Mouse (Mus musculus) midbrain, embryonic 15.5 days (tissue): ENCODE data around the gene Spata19. TPM values are rescaled to one million over a fixed set of nuclear protein-coding genes. Genes with fewer than 3 reads are reported as not detected.

Experiments
- ATAC-seq: fragments of 200-750 bp; cut with Nextera tagmentation; replicated peaks from 2 replicates; pipeline ENCODE4 v1.8.0; 2017; ENCODE audit warnings: moderate TSS enrichment
- H3K27ac ChIP-seq: fragments of 300-500 bp; sonication (generic); 2 replicates; pipeline ENCODE4 v1.5.1; 2015; ENCODE audit warnings: mild to moderate bottlenecking, inconsistent platforms
- H3K27me3 ChIP-seq: fragments of 300-500 bp; sonication (generic); replicated peaks from 2 replicates; pipeline ENCODE4 v1.6.1; 2015; ENCODE audit warnings: inconsistent platforms
- H3K36me3 ChIP-seq: fragments of 300-500 bp; sonication (generic); replicated peaks from 2 replicates; pipeline ENCODE4 v1.6.1; 2015; ENCODE audit warnings: inconsistent platforms
- H3K4me1 ChIP-seq: fragments of 300-500 bp; sonication (generic); 2 replicates; pipeline ENCODE4 v1.6.1; 2015; ENCODE audit warnings: inconsistent platforms
- H3K4me2 ChIP-seq: fragments of 300-500 bp; sonication (generic); 2 replicates; pipeline ENCODE4 v1.6.1; 2015; ENCODE audit warnings: inconsistent platforms, mild to moderate bottlenecking, moderate library complexity
- H3K4me3 ChIP-seq: fragments of 300-500 bp; sonication (generic); 2 replicates; pipeline ENCODE4 v1.5.1; 2015; ENCODE audit warnings: mild to moderate bottlenecking, inconsistent platforms
- H3K9ac ChIP-seq: fragments of 300-500 bp; sonication (generic); 2 replicates; pipeline ENCODE4 v1.6.1; 2015; ENCODE audit warnings: mild to moderate bottlenecking, inconsistent platforms
- H3K9me3 ChIP-seq: fragments of 300-500 bp; sonication (generic); 2 replicates; pipeline ENCODE4 v1.6.1; 2016; ENCODE audit warnings: inconsistent platforms
- whole genome bisulfite sequencing: fragments of 180-500 bp; shearing (Covaris S2); methylation state at CpG from one replicate; pipeline ENCODE4 v1.1.7; 2015; ENCODE audit warnings: mixed read lengths; 5-methylcytosine and 5-hydroxymethylcytosine counted together
- polyA plus RNA-seq: library from polyadenylated mRNA; unstranded; fragments of >200 nt; fragmentation: Nextera tagmentation; extraction: Ambion mirVana; gene quantifications from 2 replicates; pipeline ENCODE4 v1.2.1, GENCODE M21; 2015

Spata19 gene
- 0.37 TPM in 1 of 2 replicates, not detected in the other for polyA plus RNA-seq

- H3K4me2 ChIP-seq: no peak within 1 kb of the TSS
- no peaks in the 10 kb centered on the region for H3K27me3 ChIP-seq
- H3K36me3 ChIP-seq: no peaks in the 10 kb centered on the region
- no peak for ATAC-seq
- H3K9me3 ChIP-seq: no peaks in the 10 kb centered on the region
- no peak within 1 kb of the TSS for H3K27ac ChIP-seq
- H3K4me1 ChIP-seq: no peaks in the 10 kb centered on the region
- no peak within 1 kb of the TSS for H3K9ac ChIP-seq
- no peak within 1 kb of the TSS for H3K4me3 ChIP-seq
- WGBS: 73% methylated on average over 3 of the region's 3 CpGs
Observed at GRCm38 (mm10) chr9:27396500-27396899, at the start of gene Spata19. Gene Spata19 (plus strand): TSS chr9:27396800.

GRCm38 (mm10) chr9:27353082-27353481 lies 43.5 kb upstream of the Spata19 start:
- H3K4me1 ChIP-seq: no peaks in the 10 kb centered on the region
- H3K9me3 ChIP-seq: no peaks in the 10 kb centered on the region
- ATAC-seq: no peak
- 90% methylated on average over 7 of the region's 7 CpGs for WGBS
- H3K4me2 ChIP-seq: no peak overlapping the region
- no peak overlapping the region for H3K4me3 ChIP-seq
- no peak overlapping the region for H3K9ac ChIP-seq
- H3K36me3 ChIP-seq: peaks cover 12% of the 10 kb centered on the region; the same call in 1 of the 2 replicates
- no peaks in the 10 kb centered on the region for H3K27me3 ChIP-seq
- no peak overlapping the region for H3K27ac ChIP-seq

- H3K27ac ChIP-seq: no peak overlapping the region
- ATAC-seq: no peak
- H3K27me3 ChIP-seq: no peaks in the 10 kb centered on the region
- H3K9ac ChIP-seq: no peak overlapping the region
- H3K4me1 ChIP-seq: no peaks in the 10 kb centered on the region
- H3K36me3 ChIP-seq: 0 out of 2 replicates have a peak, but pooled peaks cover 2% of the 10 kb centered on the region
- H3K4me2 ChIP-seq: no peak overlapping the region
- H3K4me3 ChIP-seq: no peak overlapping the region
- WGBS: 89% methylated on average over 6 of the region's 6 CpGs
- no peaks in the 10 kb centered on the region for H3K9me3 ChIP-seq
Observed at GRCm38 (mm10) chr9:27357893-27358292, 38.7 kb upstream of the Spata19 start.

- Histone ChIP-seq H3K27ac (no peak overlapping the region), H3K4me2 (no peak overlapping the region), H3K27me3 (no peaks in the 10 kb centered on the region), H3K4me1 (no peaks in the 10 kb centered on the region), H3K4me3 (no peak overlapping the region), H3K36me3 (no peaks in the 10 kb centered on the region), H3K9me3 (no peaks in the 10 kb centered on the region), H3K9ac (no peak overlapping the region)
- ATAC-seq: no peak
- WGBS: 70% methylated on average over 2 of the region's 2 CpGs
Observed at GRCm38 (mm10) chr9:27367231-27367630, 29.4 kb upstream of the Spata19 start.

- Histone ChIP-seq H3K9me3 (no peaks in the 10 kb centered on the region), H3K36me3 (no peaks in the 10 kb centered on the region), H3K4me3 (no peak overlapping the region), H3K27me3 (no peaks in the 10 kb centered on the region), H3K4me2 (no peak overlapping the region), H3K27ac (no peak overlapping the region), H3K4me1 (no peaks in the 10 kb centered on the region), H3K9ac (no peak overlapping the region)
- WGBS: 77% methylated on average over 2 of the region's 2 CpGs
- no peak for ATAC-seq
Observed at GRCm38 (mm10) chr9:27369108-27369507, 27.5 kb upstream of the Spata19 start.

GRCm38 (mm10) chr9:27375746-27376145 lies 20.9 kb upstream of the Spata19 start:
- H3K4me3 ChIP-seq: no peak overlapping the region
- H3K27me3 ChIP-seq: no peaks in the 10 kb centered on the region
- no peak for ATAC-seq
- no peak overlapping the region for H3K27ac ChIP-seq
- H3K4me1 ChIP-seq: no peaks in the 10 kb centered on the region
- no peaks in the 10 kb centered on the region for H3K36me3 ChIP-seq
- H3K4me2 ChIP-seq: no peak overlapping the region
- no peak overlapping the region for H3K9ac ChIP-seq
- 85% methylated on average over 1 of the region's 1 CpGs for WGBS
- no peaks in the 10 kb centered on the region for H3K9me3 ChIP-seq

GRCm38 (mm10) chr9:27386951-27387350 lies 9.6 kb upstream of the Spata19 start:
- 90% methylated on average over 3 of the region's 3 CpGs for WGBS
- Histone ChIP-seq H3K4me1 (no peaks in the 10 kb centered on the region), H3K4me3 (no peak overlapping the region), H3K9me3 (no peaks in the 10 kb centered on the region), H3K4me2 (no peak overlapping the region), H3K9ac (no peak overlapping the region), H3K27me3 (no peaks in the 10 kb centered on the region), H3K36me3 (no peaks in the 10 kb centered on the region), H3K27ac (no peak overlapping the region)
- ATAC-seq: no peak

GRCm38 (mm10) chr9:27401169-27401568 lies 4.6 kb downstream of the Spata19 start:
- Histone ChIP-seq H3K4me2 (no peak overlapping the region), H3K4me1 (no peaks in the 10 kb centered on the region), H3K9me3 (no peaks in the 10 kb centered on the region), H3K9ac (no peak overlapping the region), H3K27ac (no peak overlapping the region), H3K36me3 (no peaks in the 10 kb centered on the region), H3K4me3 (no peak overlapping the region), H3K27me3 (no peaks in the 10 kb centered on the region)
- WGBS: 87% methylated on average over 4 of the region's 4 CpGs
- ATAC-seq: no peak

- peaks cover 8% of the 10 kb centered on the region for H3K4me1 ChIP-seq
- no peaks in the 10 kb centered on the region for H3K9me3 ChIP-seq
- H3K9ac ChIP-seq: no peak overlapping the region
- no peak overlapping the region for H3K4me3 ChIP-seq
- H3K4me2 ChIP-seq: no peak overlapping the region
- H3K27ac ChIP-seq: no peak overlapping the region
- ATAC-seq: peak; percentile 70
- H3K36me3 ChIP-seq: no peaks in the 10 kb centered on the region
- 0 out of 2 replicates have a peak, but pooled peaks cover 7% of the 10 kb centered on the region for H3K27me3 ChIP-seq
Observed at GRCm38 (mm10) chr9:27409733-27410132, 13.1 kb downstream of the Spata19 start.

GRCm38 (mm10) chr9:27414058-27414460 lies 17.5 kb downstream of the Spata19 start:
- peak; percentile 75 for ATAC-seq
- whole genome bisulfite sequencing: 1% methylated on average over 11 of the region's 11 CpGs
- Histone ChIP-seq H3K9me3 (no peaks in the 10 kb centered on the region), H3K27ac (no peak overlapping the region), H3K4me2 (peak overlapping the region; percentile 36), H3K4me3 (peak overlapping the region; percentile 15; the same call in 1 of the 2 replicates), H3K27me3 (0 out of 2 replicates have a peak, but pooled peaks cover 4% of the 10 kb centered on the region), H3K4me1 (peaks cover 8% of the 10 kb centered on the region), H3K9ac (no peak overlapping the region), H3K36me3 (no peaks in the 10 kb centered on the region)

- H3K4me3 ChIP-seq: no peak overlapping the region
- H3K9me3 ChIP-seq: no peaks in the 10 kb centered on the region
- H3K36me3 ChIP-seq: no peaks in the 10 kb centered on the region
- H3K27ac ChIP-seq: no peak overlapping the region
- H3K27me3 ChIP-seq: no peaks in the 10 kb centered on the region
- 77% methylated on average over 4 of the region's 4 CpGs for WGBS
- no peak for ATAC-seq
- no peak overlapping the region for H3K4me2 ChIP-seq
- H3K4me1 ChIP-seq: no peaks in the 10 kb centered on the region
- H3K9ac ChIP-seq: no peak overlapping the region
Observed at GRCm38 (mm10) chr9:27424511-27424910, 27.9 kb downstream of the Spata19 start.

- H3K4me1 ChIP-seq: no peaks in the 10 kb centered on the region
- H3K27me3 ChIP-seq: no peaks in the 10 kb centered on the region
- no peaks in the 10 kb centered on the region for H3K9me3 ChIP-seq
- WGBS: 28% methylated on average over 4 of the region's 4 CpGs
- no peak overlapping the region for H3K27ac ChIP-seq
- H3K36me3 ChIP-seq: no peaks in the 10 kb centered on the region
- H3K9ac ChIP-seq: no peak overlapping the region
- no peak overlapping the region for H3K4me2 ChIP-seq
- ATAC-seq: no peak
- no peak overlapping the region for H3K4me3 ChIP-seq
Observed at GRCm38 (mm10) chr9:27428552-27428951, 32.0 kb downstream of the Spata19 start.

GRCm38 (mm10) chr9:27433301-27433700 lies 36.7 kb downstream of the Spata19 start:
- H3K4me1 ChIP-seq: peaks cover 13% of the 10 kb centered on the region; the same call in 1 of the 2 replicates
- 76% methylated on average over 7 of the region's 7 CpGs for WGBS
- no peak overlapping the region for H3K4me3 ChIP-seq
- no peak overlapping the region for H3K4me2 ChIP-seq
- H3K9ac ChIP-seq: no peak overlapping the region
- no peaks in the 10 kb centered on the region for H3K36me3 ChIP-seq
- H3K27ac ChIP-seq: no peak overlapping the region
- H3K9me3 ChIP-seq: no peaks in the 10 kb centered on the region
- H3K27me3 ChIP-seq: no peaks in the 10 kb centered on the region
- no peak for ATAC-seq
